In genomic region chr9:122104285-122104829, GRCm38 (mm10) we compare ENCODE assay signal across 29 mouse cellular contexts. TPM values are rescaled to one million over a fixed set of nuclear protein-coding genes. Genes with fewer than 3 reads are reported as not detected.
DNase-seq lines count a peak whose midpoint lies in the region; ATAC-seq and TF ChIP-seq lines count a peak whose summit lies in the region.
"Had no signal": no experiment of that assay in that cellular context is flagged by ENCODE, and none has a peak within 500 bp of the region (broad histone marks: within the 10 kb centered on the region; RNA-seq: fewer than 3 reads in every experiment).

No protein-coding gene starts in this region.

- TF ChIP-seq EP300 in liver, embryonic 14.5 days (IDR thresholded peaks at IDR 0.05; ENCODE audit: low read depth), result no peak

- no peaks in the 10 kb centered on the region for H3K36me3 ChIP-seq in heart, embryonic 12.5 days
- no peaks in the 10 kb centered on the region for H3K36me3 ChIP-seq in intestine, embryonic 15.5 days
- H3K36me3 ChIP-seq in liver, embryonic 14.5 days (replicated peaks; ENCODE audit: control insufficient read depth, insufficient read depth, low read depth), result no peaks in the 10 kb centered on the region
- H3K36me3 ChIP-seq in stomach, embryonic 16.5 days (ENCODE audit: control insufficient read depth, insufficient read depth, low read length), result no peaks in the 10 kb centered on the region
- H3K36me3 ChIP-seq in forebrain, embryonic 16.5 days (ENCODE audit: control insufficient read depth, insufficient read depth), result no peaks in the 10 kb centered on the region
- H3K36me3 ChIP-seq: heart, embryonic 13.5 days; kidney, embryonic 15.5 days; limb, embryonic 13.5 days; midbrain, embryonic 10.5 days; midbrain, embryonic 15.5 days had no signal

- TF ChIP-seq CTCF in liver, embryonic 14.5 days (IDR thresholded peaks at IDR 0.05; ENCODE audit: low read depth), result no peak

- H3K4me1 ChIP-seq in heart, embryonic 12.5 days (replicated peaks), result peaks cover 17% of the 10 kb centered on the region; the same call in 1 of the 2 replicates
- H3K4me1 ChIP-seq in intestine, embryonic 15.5 days (replicated peaks), result peaks cover 9% of the 10 kb centered on the region
- H3K4me1 ChIP-seq in liver, embryonic 14.5 days (replicated peaks; ENCODE audit: control insufficient read depth in 2 of 2, insufficient read depth in 2 of 2, low read length in 1 of 2), result peaks cover 11 to 19% of the 10 kb centered on the region in 2 experiments
- H3K4me1 ChIP-seq in stomach, embryonic 16.5 days (ENCODE audit: control insufficient read depth, insufficient read depth, low read length), result peaks cover 7% of the 10 kb centered on the region; the same call in 1 of the 2 replicates
- no peaks in the 10 kb centered on the region for H3K4me1 ChIP-seq in forebrain, embryonic 16.5 days (replicated peaks; ENCODE audit: control insufficient read depth, insufficient read depth, low read length)
- H3K4me1 ChIP-seq: forebrain, embryonic 13.5 days; limb, embryonic 13.5 days; midbrain, embryonic 10.5 days; midbrain, embryonic 15.5 days had no signal

- no peak overlapping the region for H3K9ac ChIP-seq in heart, embryonic 12.5 days
- no peak overlapping the region for H3K9ac ChIP-seq in intestine, embryonic 15.5 days
- no peak overlapping the region for H3K9ac ChIP-seq in liver, embryonic 14.5 days (replicated peaks)
- no peak overlapping the region for H3K9ac ChIP-seq in stomach, embryonic 16.5 days (ENCODE audit: low read length)
- no peak overlapping the region for H3K9ac ChIP-seq in forebrain, embryonic 16.5 days (replicated peaks; ENCODE audit: low read depth, low read length)
- H3K9ac ChIP-seq: forebrain, embryonic 13.5 days; heart, embryonic 13.5 days; kidney, embryonic 15.5 days; limb, embryonic 13.5 days; lung, embryonic 14.5 days; midbrain, embryonic 15.5 days had no signal

- H3K27me3 ChIP-seq in heart, embryonic 12.5 days (replicated peaks), result peaks cover 13% of the 10 kb centered on the region
- H3K27me3 ChIP-seq in intestine, embryonic 15.5 days (replicated peaks), result no peaks in the 10 kb centered on the region
- no peaks in the 10 kb centered on the region for H3K27me3 ChIP-seq in liver, embryonic 14.5 days (ENCODE audit: control insufficient read depth, insufficient read depth, low read length)
- H3K27me3 ChIP-seq in stomach, embryonic 16.5 days (ENCODE audit: control insufficient read depth, insufficient read depth, low read length), result no peaks in the 10 kb centered on the region
- no peaks in the 10 kb centered on the region for H3K27me3 ChIP-seq in forebrain, embryonic 16.5 days (replicated peaks; ENCODE audit: control insufficient read depth, insufficient read depth, low read length)
- H3K27me3 ChIP-seq: forebrain, embryonic 13.5 days; kidney, embryonic 15.5 days; limb, embryonic 13.5 days; midbrain, embryonic 15.5 days had no signal

- no peak for DNase-seq in heart, postnatal 14 days
- no peak for DNase-seq in liver, embryonic 14.5 days (ENCODE audit: low read depth in 3 of 3, low spot score in 3 of 3)
- no peak for DNase-seq in cerebellum, postnatal 4 days (ENCODE audit: low spot score in 2 of 2)
- DNase-seq: adrenal gland, adult 2 months; adrenal gland, postnatal 36 days; cerebellum, adult 2 months; cerebellum, postnatal 25 days; gastrocnemius, postnatal 14 days; heart, postnatal 10 days; kidney, adult 11 months; kidney, postnatal 25 days; lung, embryonic 14.5 days; lung, postnatal 14 days; right cerebral cortex, adult 18-20 months; right cerebral cortex, postnatal 4 days had no signal

- ATAC-seq in heart, embryonic 12.5 days (ENCODE audit: insufficient number of reproducible peaks, low FRiP score), result 0 out of 2 replicates have a peak, but pooled peaks have one; percentile 55
- peak; percentile 69 for ATAC-seq in intestine, embryonic 15.5 days
- peak; percentile 57; the same call in 1 of the 2 replicates for ATAC-seq in liver, embryonic 14.5 days (ENCODE audit: insufficient read depth)
- ATAC-seq in stomach, embryonic 16.5 days (ENCODE audit: insufficient read depth, low FRiP score), result no peak; the same call in 1 of the 2 replicates
- no peak for ATAC-seq in forebrain, embryonic 16.5 days
- ATAC-seq: activated CD4-positive, CD25-positive, alpha-beta regulatory T cell, adult 4 months; CD4-positive, CD25-positive, alpha-beta regulatory T cell, adult 4 months; forebrain, embryonic 13.5 days; hindbrain, postnatal 0 days; midbrain, embryonic 15.5 days had no signal

- H3K9me3 ChIP-seq in heart, embryonic 12.5 days (replicated peaks), result no peaks in the 10 kb centered on the region
- no peaks in the 10 kb centered on the region for H3K9me3 ChIP-seq in intestine, embryonic 15.5 days
- H3K9me3 ChIP-seq in liver, embryonic 14.5 days (ENCODE audit: control insufficient read depth, low read length), result no peaks in the 10 kb centered on the region
- no peaks in the 10 kb centered on the region for H3K9me3 ChIP-seq in stomach, embryonic 16.5 days (replicated peaks; ENCODE audit: control insufficient read depth, low read length)
- no peaks in the 10 kb centered on the region for H3K9me3 ChIP-seq in forebrain, embryonic 16.5 days (ENCODE audit: control insufficient read depth, low read length)
- H3K9me3 ChIP-seq: forebrain, embryonic 13.5 days; heart, embryonic 13.5 days; kidney, embryonic 15.5 days; limb, embryonic 13.5 days; midbrain, embryonic 10.5 days; midbrain, embryonic 15.5 days had no signal

- intact Hi-C loops in heart, postnatal 14 days (cut with DNase I), result no loop called here

- 54% methylated on average over 7 of the region's 7 CpGs for WGBS in heart, embryonic 12.5 days
- WGBS in intestine, embryonic 15.5 days, result 41% methylated on average over 7 of the region's 7 CpGs
- WGBS in liver, embryonic 14.5 days (ENCODE audit: insufficient replicate concordance), result 48% methylated on average over 7 of the region's 7 CpGs
- WGBS in stomach, embryonic 16.5 days, result 45% methylated on average over 7 of the region's 7 CpGs
- WGBS in forebrain, embryonic 16.5 days, result 62% methylated on average over 7 of the region's 7 CpGs

- H3K27ac ChIP-seq in heart, embryonic 12.5 days (ENCODE audit: poor library complexity, severe bottlenecking), result no peak overlapping the region; the same call in 1 of the 2 replicates
- H3K27ac ChIP-seq in intestine, embryonic 15.5 days, result 0 out of 2 replicates have a peak overlapping the region, but pooled peaks have one; percentile 32
- peak overlapping the region; percentile 1 for H3K27ac ChIP-seq in liver, embryonic 14.5 days
- peak overlapping the region; percentile 86 for H3K27ac ChIP-seq in stomach, embryonic 16.5 days (ENCODE audit: low read length)
- H3K27ac ChIP-seq in forebrain, embryonic 16.5 days (ENCODE audit: low read length), result no peak overlapping the region
- H3K27ac ChIP-seq: forebrain, embryonic 13.5 days; heart, embryonic 13.5 days; hindbrain, postnatal 0 days; kidney, embryonic 15.5 days; left cerebral cortex, adult 2 months; limb, embryonic 13.5 days; midbrain, embryonic 10.5 days; midbrain, embryonic 15.5 days had no signal

- H3K4me3 ChIP-seq in heart, embryonic 12.5 days, result no peak overlapping the region
- H3K4me3 ChIP-seq in intestine, embryonic 15.5 days (replicated peaks), result no peak overlapping the region
- no peak overlapping the region for H3K4me3 ChIP-seq in liver, embryonic 14.5 days (ENCODE audit: insufficient read depth in 1 of 2, low read depth in 2 of 2, low read length in 2 of 2)
- H3K4me3 ChIP-seq in stomach, embryonic 16.5 days (replicated peaks; ENCODE audit: low read length), result no peak overlapping the region
- no peak overlapping the region for H3K4me3 ChIP-seq in forebrain, embryonic 16.5 days (replicated peaks; ENCODE audit: low read length)
- H3K4me3 ChIP-seq: forebrain, embryonic 13.5 days; heart, embryonic 13.5 days; kidney, embryonic 15.5 days; left cerebral cortex, adult 2 months; limb, embryonic 13.5 days; midbrain, embryonic 10.5 days; midbrain, embryonic 15.5 days had no signal

- H3K4me2 ChIP-seq in heart, embryonic 12.5 days, result no peak overlapping the region
- no peak overlapping the region for H3K4me2 ChIP-seq in intestine, embryonic 15.5 days (replicated peaks)
- H3K4me2 ChIP-seq in liver, embryonic 14.5 days (ENCODE audit: low read depth), result no peak overlapping the region; the same call in 1 of the 2 replicates
- H3K4me2 ChIP-seq in stomach, embryonic 16.5 days (ENCODE audit: low read depth, low read length), result no peak overlapping the region
- H3K4me2 ChIP-seq in forebrain, embryonic 16.5 days (ENCODE audit: low read length), result no peak overlapping the region
- H3K4me2 ChIP-seq: forebrain, embryonic 13.5 days; heart, embryonic 13.5 days; kidney, embryonic 15.5 days; limb, embryonic 13.5 days; lung, embryonic 14.5 days; midbrain, embryonic 15.5 days had no signal

RNA-seq across cellular contexts. Expression of gene Snrk, which starts 12.7 kb away (rescaled TPM):
- polyA plus RNA-seq in heart, embryonic 12.5 days (2016; fragmentation: Nextera tagmentation; extraction: Ambion mirVana), result 53.4 and 62.3 TPM in 2 replicates
- 100 to 1,000 TPM; 173 to 206 TPM for total RNA-seq in heart, postnatal 14 days (2021)
- 46.1 and 49.4 TPM in 2 replicates for polyA plus RNA-seq in intestine, embryonic 15.5 days (2015; fragmentation: Nextera tagmentation; extraction: Ambion mirVana)
- 9.9 and 12.9 TPM in 2 replicates for polyA plus RNA-seq in liver, embryonic 14.5 days (2012; rRNA removed)
- polyA plus RNA-seq in liver, embryonic 14.5 days (2014; fragmentation: Nextera tagmentation; extraction: Ambion mirVana), result 10.4 and 12.3 TPM in 2 replicates
- polyA plus RNA-seq in stomach, embryonic 16.5 days (2015; fragmentation: Nextera tagmentation; extraction: Ambion mirVana), result 46.7 and 52.9 TPM in 2 replicates
- polyA plus RNA-seq in forebrain, embryonic 16.5 days (2015; fragmentation: Nextera tagmentation; extraction: Ambion mirVana), result 73.4 and 85.3 TPM in 2 replicates

Comparison
In these comparisons a context has a peak if more than half of its experiments do, and no peak if none do; other contexts are left out.
1. ATAC-seq: peak in heart, embryonic 12.5 days (single experiment), intestine, embryonic 15.5 days (single experiment) and liver, embryonic 14.5 days (single experiment); none in stomach, embryonic 16.5 days (single experiment) and forebrain, embryonic 16.5 days (single experiment).
2. H3K27ac ChIP-seq: peak in intestine, embryonic 15.5 days (single experiment), liver, embryonic 14.5 days (single experiment) and stomach, embryonic 16.5 days (single experiment); none in heart, embryonic 12.5 days (single experiment) and forebrain, embryonic 16.5 days (single experiment).